Mouse (Mus musculus): ENCODE measurements around the gene Dkk3. TPM values are rescaled to one million over a fixed set of nuclear protein-coding genes. Genes with fewer than 3 reads are reported as not detected.
"Not testable (repeated sequence)": the region's sequence is repeated elsewhere in the genome, so short reads cannot be mapped to it uniquely, and the experiment has no call there.

The Dkk3 gene
- polyA plus RNA-seq, 1 experiment from 2014 or later: 7.3 TPM

GRCm38 (mm10) chr7:112100887-112101286, 58.0 kb downstream of the Dkk3 start:
- Histone ChIP-seq H3K27me3 (replicated peaks) (no peaks in the 10 kb centered on the region), H3K4me3 (no peak overlapping the region), H3K4me2 (no peak overlapping the region), H3K36me3 (peaks cover 94% of the 10 kb centered on the region), H3K4me1 (0 out of 2 replicates have a peak, but pooled peaks cover 6% of the 10 kb centered on the region), H3K9ac (no peak overlapping the region), H3K27ac (no peak overlapping the region), H3K9me3 (replicated peaks) (no peaks in the 10 kb centered on the region)
- ATAC-seq: no peak
- 86% methylated on average over 2 of the region's 2 CpGs for WGBS (ENCODE audit: insufficient replicate concordance)

- not testable (repeated sequence) for H3K9ac ChIP-seq; H3K27me3 ChIP-seq (replicated peaks); H3K27ac ChIP-seq; H3K4me3 ChIP-seq; H3K4me1 ChIP-seq; H3K9me3 ChIP-seq (replicated peaks); H3K4me2 ChIP-seq; ATAC-seq
- WGBS (ENCODE audit: insufficient replicate concordance): 85% methylated on average over 4 of the region's 4 CpGs
- H3K36me3 ChIP-seq: peaks cover 95% of the 10 kb centered on the region
Measured at GRCm38 (mm10) chr7:112094923-112095322, 63.9 kb downstream of the Dkk3 start.

DNA sequence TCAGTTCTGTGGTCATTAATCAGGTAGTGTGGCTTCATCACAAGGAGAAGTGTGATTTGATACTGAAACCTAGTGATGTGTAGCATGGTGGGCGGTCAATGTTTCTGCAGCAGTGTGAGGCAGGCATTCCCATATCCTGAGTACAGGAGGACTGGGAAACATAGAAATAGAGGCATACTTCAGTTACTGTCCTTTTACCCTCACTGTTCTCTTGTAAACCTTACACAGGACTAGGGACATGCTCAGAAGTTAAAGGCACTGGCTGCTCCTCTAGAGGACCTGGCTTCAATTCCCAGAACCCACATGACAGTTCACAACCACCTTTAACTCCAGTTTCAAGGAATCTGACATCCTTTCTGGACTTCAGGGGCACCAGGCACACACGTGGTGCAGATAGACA, 72.7 kb downstream of the Dkk3 start:
- H3K4me2 ChIP-seq: no peak overlapping the region
- H3K4me3 ChIP-seq: no peak overlapping the region
- no peaks in the 10 kb centered on the region for H3K27me3 ChIP-seq (replicated peaks)
- H3K36me3 ChIP-seq: peaks cover 77% of the 10 kb centered on the region
- no peak overlapping the region for H3K27ac ChIP-seq
- ATAC-seq: no peak
- H3K9me3 ChIP-seq (replicated peaks): no peaks in the 10 kb centered on the region
- 98% methylated on average over 2 of the region's 2 CpGs for WGBS (ENCODE audit: insufficient replicate concordance)
- H3K9ac ChIP-seq: no peak overlapping the region
- H3K4me1 ChIP-seq: no peaks in the 10 kb centered on the region

- Histone ChIP-seq H3K4me2 (no peak overlapping the region), H3K9me3 (replicated peaks) (no peaks in the 10 kb centered on the region), H3K36me3 (peaks cover 77% of the 10 kb centered on the region), H3K27ac (no peak overlapping the region), H3K4me3 (no peak overlapping the region), H3K9ac (no peak overlapping the region), H3K4me1 (no peaks in the 10 kb centered on the region), H3K27me3 (replicated peaks) (no peaks in the 10 kb centered on the region)
- WGBS (ENCODE audit: insufficient replicate concordance): 48% methylated on average over 4 of the region's 4 CpGs
- no peak for ATAC-seq
Measured at GRCm38 (mm10) chr7:112085062-112085461, 73.8 kb downstream of the Dkk3 start.

DNA sequence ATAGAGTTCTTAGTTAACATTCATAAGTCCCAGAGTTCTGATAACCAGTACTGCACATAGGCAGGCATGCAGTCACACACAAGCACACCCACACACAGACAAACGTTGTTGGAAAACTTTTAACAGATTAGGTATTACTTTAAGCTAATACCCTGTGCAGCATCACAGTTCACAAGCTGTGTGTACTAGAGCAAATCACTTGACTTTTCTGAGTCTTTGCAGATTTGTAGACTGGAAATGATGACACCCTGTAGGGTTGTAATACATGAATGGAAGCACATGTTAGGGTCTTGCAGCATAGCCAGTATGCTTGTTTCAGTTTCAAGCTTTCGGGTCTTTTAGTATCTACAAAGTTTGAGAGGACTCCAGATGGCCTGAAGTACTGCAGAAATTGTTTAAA, 74.6 kb downstream of the Dkk3 start:
- ATAC-seq: no peak
- H3K27ac ChIP-seq: no peak overlapping the region
- no peaks in the 10 kb centered on the region for H3K9me3 ChIP-seq (replicated peaks)
- no peak overlapping the region for H3K4me2 ChIP-seq
- no peak overlapping the region for H3K9ac ChIP-seq
- 84% methylated on average over 2 of the region's 2 CpGs for WGBS (ENCODE audit: insufficient replicate concordance)
- H3K4me1 ChIP-seq: no peaks in the 10 kb centered on the region
- no peak overlapping the region for H3K4me3 ChIP-seq
- H3K27me3 ChIP-seq (replicated peaks): no peaks in the 10 kb centered on the region
- H3K36me3 ChIP-seq: peaks cover 73% of the 10 kb centered on the region

DNA sequence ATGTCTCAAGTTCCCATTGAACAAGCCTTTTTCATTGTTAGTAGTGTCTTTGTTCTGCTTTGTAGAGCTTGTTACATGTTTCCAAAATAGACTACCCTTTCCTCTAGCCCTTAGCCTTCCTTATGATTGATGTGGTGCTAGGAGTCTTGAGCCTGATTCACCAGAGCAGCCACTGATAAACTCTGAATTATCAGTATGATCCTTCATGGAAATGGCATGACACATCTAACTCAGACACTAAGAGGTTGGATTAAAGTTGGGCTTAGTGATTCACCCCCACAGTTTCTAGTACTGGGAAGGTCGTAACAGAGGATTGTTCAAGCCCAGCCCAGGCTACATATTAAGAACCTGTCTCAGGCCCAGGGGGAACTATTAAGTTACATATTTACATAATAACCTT, 76.2 kb downstream of the Dkk3 start:
- no peaks in the 10 kb centered on the region for H3K4me1 ChIP-seq
- no peak for ATAC-seq
- H3K36me3 ChIP-seq: peaks cover 73% of the 10 kb centered on the region
- no peak overlapping the region for H3K4me2 ChIP-seq
- H3K27me3 ChIP-seq (replicated peaks): no peaks in the 10 kb centered on the region
- H3K9ac ChIP-seq: no peak overlapping the region
- no peak overlapping the region for H3K4me3 ChIP-seq
- H3K27ac ChIP-seq: no peak overlapping the region
- H3K9me3 ChIP-seq (replicated peaks): no peaks in the 10 kb centered on the region
- WGBS (ENCODE audit: insufficient replicate concordance): 81% methylated on average over 1 of the region's 1 CpGs

DNA sequence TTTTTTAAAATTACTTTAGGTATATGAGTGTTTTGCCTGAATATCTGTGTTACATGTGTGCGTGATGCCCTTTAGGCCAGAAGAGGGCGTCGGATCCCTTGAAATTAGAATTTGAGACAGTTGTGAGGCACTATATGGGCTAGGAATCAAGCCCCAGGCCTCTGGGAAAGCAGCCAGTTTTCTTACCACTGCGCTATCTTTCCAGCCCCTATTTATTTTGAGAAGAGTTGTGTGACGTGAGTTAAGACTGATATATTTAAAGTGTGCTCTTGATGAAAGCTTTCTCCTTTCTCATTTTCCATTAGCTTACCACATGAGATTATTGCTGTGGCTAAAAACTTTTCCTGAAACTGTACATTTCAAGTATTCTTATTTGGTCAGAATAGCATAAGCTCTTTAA, 84.0 kb downstream of the Dkk3 start:
- H3K4me1 ChIP-seq: no peaks in the 10 kb centered on the region
- peaks cover 52% of the 10 kb centered on the region for H3K36me3 ChIP-seq
- no peaks in the 10 kb centered on the region for H3K9me3 ChIP-seq (replicated peaks)
- no peak overlapping the region for H3K27ac ChIP-seq
- no peak overlapping the region for H3K4me3 ChIP-seq
- H3K4me2 ChIP-seq: no peak overlapping the region
- 79% methylated on average over 5 of the region's 5 CpGs for WGBS (ENCODE audit: insufficient replicate concordance)
- no peak overlapping the region for H3K9ac ChIP-seq
- no peak for ATAC-seq
- H3K27me3 ChIP-seq (replicated peaks): no peaks in the 10 kb centered on the region

Other genes starting within 250 kb of the Dkk3 start
- 36.9 and 37.2 TPM in 2 replicates for gene Usp47, start 135.6 kb downstream of the Dkk3 start, polyA plus RNA-seq (2016; fragmentation: Nextera tagmentation; extraction: Ambion mirVana)
- 3.4 and 4.1 TPM in 2 replicates for gene Mical2, start 66.8 kb upstream of the Dkk3 start, polyA plus RNA-seq (2016; fragmentation: Nextera tagmentation; extraction: Ambion mirVana)

Data from liver, embryonic 12.5 days (tissue).